Mouse (Mus musculus): Measurements from ENCODE around the gene Tmprss3. TPM values are rescaled to one million over a fixed set of nuclear protein-coding genes. Genes with fewer than 3 reads are reported as not detected.
A peak's percentile ranks its signal among the peaks of the same experiment; 100 is the strongest.

Gene Tmprss3
- polyA plus RNA-seq (2014; fragmentation: Nextera tagmentation; extraction: Ambion mirVana), result not detected in 2 replicates

DNA sequence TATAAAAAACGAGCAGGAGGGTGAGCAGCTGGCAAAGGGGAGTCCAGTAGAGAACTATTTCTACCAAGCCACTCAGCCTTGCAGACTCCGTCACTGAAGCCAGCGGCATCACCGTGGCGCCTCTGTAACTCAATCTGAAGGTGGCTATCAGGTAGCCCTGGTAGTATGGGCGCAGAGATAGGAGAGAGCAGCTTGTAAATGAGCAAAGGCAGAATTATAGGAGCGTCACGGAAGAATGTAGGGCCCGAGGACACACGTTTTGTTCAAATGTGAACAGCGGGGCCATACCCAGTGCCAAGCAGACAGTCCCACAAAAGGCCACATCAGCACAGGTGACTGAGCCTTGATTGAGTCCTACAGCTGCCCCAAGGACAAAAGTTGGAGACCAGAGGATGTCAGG lies at the start of gene Tmprss3:
TSS of gene Tmprss3 (minus strand) at position 101 of the 400 bp plus-strand sequence.
- no peak within 1 kb of the TSS for H3K27ac ChIP-seq (replicated peaks; ENCODE audit: low read depth, low read length)
- H3K27me3 ChIP-seq (ENCODE audit: control insufficient read depth, insufficient read depth, low read length), result no peaks in the 10 kb centered on the region
- no peaks in the 10 kb centered on the region for H3K36me3 ChIP-seq (replicated peaks; ENCODE audit: control insufficient read depth, insufficient read depth, low read depth, low read length)
- DNase-seq (ENCODE audit: low spot score) (no peak), ATAC-seq (replicated peaks; ENCODE audit: insufficient number of reproducible peaks, low FRiP score, low TSS enrichment, low read depth) (no peak)
- no peak within 1 kb of the TSS for H3K9ac ChIP-seq (replicated peaks; ENCODE audit: low read length)
- H3K4me1 ChIP-seq (ENCODE audit: control insufficient read depth, insufficient read depth, low read length), result no peaks in the 10 kb centered on the region
- H3K4me3 ChIP-seq (ENCODE audit: low read depth, low read length), result no peak within 1 kb of the TSS
- WGBS, result 87% methylated on average over 11 of the region's 11 CpGs
- H3K9me3 ChIP-seq (replicated peaks; ENCODE audit: control insufficient read depth, low read length), result no peaks in the 10 kb centered on the region
- no peak within 1 kb of the TSS for H3K4me2 ChIP-seq (ENCODE audit: low read depth, low read length)

DNA sequence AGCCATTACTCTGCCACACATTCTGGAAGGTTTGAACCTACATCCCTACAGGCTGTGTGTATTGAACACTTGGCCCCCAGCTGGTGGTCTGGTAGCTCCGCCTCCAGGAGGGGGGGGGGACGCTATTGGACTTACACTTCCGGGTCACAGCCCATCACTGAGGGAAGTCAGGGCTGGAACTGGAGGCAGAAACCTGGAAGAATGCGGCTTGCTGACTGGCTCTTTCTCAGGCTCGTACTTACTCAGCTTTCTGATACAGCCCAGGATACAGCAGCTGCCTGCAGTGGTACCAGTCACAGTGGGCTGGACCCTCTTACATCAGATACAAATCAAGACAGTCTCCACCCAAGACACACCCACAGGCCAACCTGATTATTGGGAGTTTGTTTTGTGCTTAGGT lies 48.4 kb upstream of the Tmprss3 start:
- DNase-seq (ENCODE audit: low spot score) (no peak), ATAC-seq (replicated peaks; ENCODE audit: insufficient number of reproducible peaks, low FRiP score, low TSS enrichment, low read depth) (no peak)
- Histone ChIP-seq H3K36me3 (replicated peaks; ENCODE audit: control insufficient read depth, insufficient read depth, low read depth, low read length) (no peaks in the 10 kb centered on the region), H3K27ac (replicated peaks; ENCODE audit: low read depth, low read length) (no peak overlapping the region), H3K4me3 (ENCODE audit: low read depth, low read length) (no peak overlapping the region), H3K9me3 (replicated peaks; ENCODE audit: control insufficient read depth, low read length) (no peaks in the 10 kb centered on the region), H3K9ac (replicated peaks; ENCODE audit: low read length) (no peak overlapping the region), H3K27me3 (ENCODE audit: control insufficient read depth, insufficient read depth, low read length) (no peaks in the 10 kb centered on the region), H3K4me2 (ENCODE audit: low read depth, low read length) (no peak overlapping the region), H3K4me1 (ENCODE audit: control insufficient read depth, insufficient read depth, low read length) (no peaks in the 10 kb centered on the region)
- WGBS, result 43% methylated on average over 5 of the region's 5 CpGs

DNA sequence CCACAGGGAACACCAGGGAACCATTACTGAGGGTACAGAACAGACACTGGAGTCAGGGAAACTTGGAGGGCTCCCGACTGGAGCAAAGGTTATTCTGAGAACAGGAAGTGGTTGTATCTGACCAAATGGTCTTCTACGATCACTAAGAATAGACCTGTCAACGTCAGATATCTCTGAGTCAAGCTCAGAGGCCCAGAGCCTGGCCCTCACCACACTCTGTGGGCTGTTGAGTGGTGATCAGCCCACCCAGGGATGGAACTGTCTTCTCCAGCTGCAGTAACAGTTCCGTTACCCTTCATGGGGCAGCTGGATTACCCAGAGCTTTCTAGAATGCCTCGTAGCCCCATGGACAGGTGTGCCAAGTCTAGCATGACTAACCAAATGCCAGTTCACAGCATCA lies 46.5 kb upstream of the Tmprss3 start:
- ATAC-seq (replicated peaks; ENCODE audit: insufficient number of reproducible peaks, low FRiP score, low TSS enrichment, low read depth) (no peak), DNase-seq (ENCODE audit: low spot score) (no peak)
- H3K36me3 ChIP-seq (replicated peaks; ENCODE audit: control insufficient read depth, insufficient read depth, low read depth, low read length), result no peaks in the 10 kb centered on the region
- H3K4me2 ChIP-seq (ENCODE audit: low read depth, low read length), result no peak overlapping the region
- no peak overlapping the region for H3K27ac ChIP-seq (replicated peaks; ENCODE audit: low read depth, low read length)
- H3K27me3 ChIP-seq (ENCODE audit: control insufficient read depth, insufficient read depth, low read length), result no peaks in the 10 kb centered on the region
- 79% methylated on average over 5 of the region's 5 CpGs for WGBS
- no peak overlapping the region for H3K4me3 ChIP-seq (ENCODE audit: low read depth, low read length)
- H3K4me1 ChIP-seq (ENCODE audit: control insufficient read depth, insufficient read depth, low read length), result no peaks in the 10 kb centered on the region
- no peaks in the 10 kb centered on the region for H3K9me3 ChIP-seq (replicated peaks; ENCODE audit: control insufficient read depth, low read length)
- H3K9ac ChIP-seq (replicated peaks; ENCODE audit: low read length), result no peak overlapping the region

DNA sequence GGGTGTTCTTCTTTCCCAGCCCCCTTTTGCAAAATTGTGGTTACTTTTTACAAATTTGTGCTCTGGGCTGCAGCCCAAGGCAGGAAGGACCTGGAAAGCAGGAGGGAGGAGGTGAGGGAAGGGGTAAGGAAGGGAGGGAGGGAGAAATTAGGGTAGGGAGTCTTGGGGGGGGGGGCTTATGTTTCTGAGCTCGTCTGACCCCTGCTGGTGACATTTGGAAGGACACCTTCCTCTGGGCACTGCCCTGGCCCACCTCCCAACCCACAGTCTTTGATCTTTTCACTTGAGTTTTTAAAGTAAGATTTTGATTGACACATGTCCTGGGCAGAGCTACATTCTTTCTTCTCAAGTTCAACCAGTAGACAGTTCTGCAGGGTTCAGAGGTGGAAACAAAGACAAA lies 44.0 kb upstream of the Tmprss3 start:
- no peaks in the 10 kb centered on the region for H3K4me1 ChIP-seq (ENCODE audit: control insufficient read depth, insufficient read depth, low read length)
- H3K4me3 ChIP-seq (ENCODE audit: low read depth, low read length), result no peak overlapping the region
- H3K27ac ChIP-seq (replicated peaks; ENCODE audit: low read depth, low read length), result no peak overlapping the region
- no peak overlapping the region for H3K9ac ChIP-seq (replicated peaks; ENCODE audit: low read length)
- H3K9me3 ChIP-seq (replicated peaks; ENCODE audit: control insufficient read depth, low read length), result no peaks in the 10 kb centered on the region
- no peaks in the 10 kb centered on the region for H3K36me3 ChIP-seq (replicated peaks; ENCODE audit: control insufficient read depth, insufficient read depth, low read depth, low read length)
- no peak overlapping the region for H3K4me2 ChIP-seq (ENCODE audit: low read depth, low read length)
- ATAC-seq (replicated peaks; ENCODE audit: insufficient number of reproducible peaks, low FRiP score, low TSS enrichment, low read depth) (no peak), DNase-seq (ENCODE audit: low spot score) (peak; percentile 22)
- no peaks in the 10 kb centered on the region for H3K27me3 ChIP-seq (ENCODE audit: control insufficient read depth, insufficient read depth, low read length)
- WGBS, result 7% methylated on average over 1 of the region's 1 CpGs

DNA sequence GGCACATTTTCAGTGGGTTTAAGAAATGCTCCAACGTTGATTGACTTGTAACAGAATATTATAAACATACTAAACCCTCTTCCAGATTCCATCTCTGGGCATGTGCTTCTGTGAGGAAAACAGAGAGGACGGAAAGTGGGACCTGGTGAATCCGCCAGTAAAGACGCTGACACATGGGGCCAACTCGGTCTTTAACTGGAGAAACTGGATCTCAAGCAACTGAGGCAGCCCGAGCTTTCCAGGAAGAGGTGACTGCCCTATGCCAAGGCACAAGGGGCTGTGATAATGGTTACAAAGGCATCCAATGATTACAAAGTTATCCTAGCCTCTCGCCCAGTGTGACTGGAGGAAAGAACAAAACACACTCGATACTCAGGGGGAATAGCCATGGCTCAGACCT lies 42.4 kb upstream of the Tmprss3 start:
- ATAC-seq (replicated peaks; ENCODE audit: insufficient number of reproducible peaks, low FRiP score, low TSS enrichment, low read depth), result no peak
- no peak overlapping the region for H3K27ac ChIP-seq (replicated peaks; ENCODE audit: low read depth, low read length)
- 87% methylated on average over 8 of the region's 8 CpGs for WGBS

DNA sequence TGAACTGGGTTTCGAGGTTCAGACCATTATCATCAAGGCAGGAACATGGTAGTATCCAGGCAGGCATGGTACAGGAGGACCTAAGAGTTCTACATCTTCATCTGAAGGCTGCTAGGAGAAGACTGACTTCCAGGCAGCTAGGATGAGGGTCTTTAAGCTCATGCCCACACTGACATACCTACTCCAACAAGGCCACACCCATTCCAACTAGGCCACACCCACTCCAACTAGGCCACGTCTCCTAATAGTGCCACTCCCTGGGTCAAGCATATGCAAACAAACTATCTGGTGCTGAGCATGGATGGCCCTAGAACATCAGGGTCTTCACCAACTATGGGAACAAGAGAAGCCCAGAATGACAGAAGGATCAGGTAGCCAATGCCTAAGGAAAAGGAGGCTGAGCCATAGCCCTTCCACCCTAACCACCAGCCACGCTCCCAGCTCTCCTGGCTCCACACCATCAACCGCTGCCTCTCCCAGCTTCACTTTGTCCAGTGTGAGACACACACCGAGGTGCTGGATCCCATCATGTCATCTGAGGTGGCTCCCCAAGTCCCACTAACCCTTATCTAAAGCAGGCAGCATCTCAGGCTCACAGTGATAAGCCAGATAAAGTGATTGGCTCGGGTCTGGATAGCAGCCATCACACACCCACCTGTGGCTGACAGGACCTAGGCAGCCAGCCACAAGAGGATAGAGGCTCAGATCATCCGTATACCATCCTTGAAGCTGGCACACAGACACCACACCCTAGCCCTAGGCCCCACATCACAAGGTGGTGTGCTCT lies 39.6 kb upstream of the Tmprss3 start:
- Histone ChIP-seq H3K9ac (replicated peaks; ENCODE audit: low read length) (no peak overlapping the region), H3K4me3 (ENCODE audit: low read depth, low read length) (no peak overlapping the region), H3K4me2 (ENCODE audit: low read depth, low read length) (no peak overlapping the region), H3K4me1 (ENCODE audit: control insufficient read depth, insufficient read depth, low read length) (no peaks in the 10 kb centered on the region), H3K27ac (replicated peaks; ENCODE audit: low read depth, low read length) (no peak overlapping the region), H3K36me3 (replicated peaks; ENCODE audit: control insufficient read depth, insufficient read depth, low read depth, low read length) (no peaks in the 10 kb centered on the region), H3K27me3 (ENCODE audit: control insufficient read depth, insufficient read depth, low read length) (no peaks in the 10 kb centered on the region), H3K9me3 (replicated peaks; ENCODE audit: control insufficient read depth, low read length) (no peaks in the 10 kb centered on the region)
- no peak for DNase-seq (ENCODE audit: low spot score)
- no peak for ATAC-seq (replicated peaks; ENCODE audit: insufficient number of reproducible peaks, low FRiP score, low TSS enrichment, low read depth)
- WGBS, result 83% methylated on average over 7 of the region's 7 CpGs

More for the DNA sequence above, 42.4 kb upstream of the Tmprss3 start:
- H3K4me1 ChIP-seq (ENCODE audit: control insufficient read depth, insufficient read depth, low read length), result no peaks in the 10 kb centered on the region
- H3K9ac ChIP-seq (replicated peaks; ENCODE audit: low read length), result no peak overlapping the region
- H3K4me2 ChIP-seq (ENCODE audit: low read depth, low read length), result no peak overlapping the region
- no peaks in the 10 kb centered on the region for H3K36me3 ChIP-seq (replicated peaks; ENCODE audit: control insufficient read depth, insufficient read depth, low read depth, low read length)
- no peak for DNase-seq (ENCODE audit: low spot score)
- H3K9me3 ChIP-seq (replicated peaks; ENCODE audit: control insufficient read depth, low read length), result no peaks in the 10 kb centered on the region
- H3K4me3 ChIP-seq (ENCODE audit: low read depth, low read length), result no peak overlapping the region
- no peaks in the 10 kb centered on the region for H3K27me3 ChIP-seq (ENCODE audit: control insufficient read depth, insufficient read depth, low read length)

DNA sequence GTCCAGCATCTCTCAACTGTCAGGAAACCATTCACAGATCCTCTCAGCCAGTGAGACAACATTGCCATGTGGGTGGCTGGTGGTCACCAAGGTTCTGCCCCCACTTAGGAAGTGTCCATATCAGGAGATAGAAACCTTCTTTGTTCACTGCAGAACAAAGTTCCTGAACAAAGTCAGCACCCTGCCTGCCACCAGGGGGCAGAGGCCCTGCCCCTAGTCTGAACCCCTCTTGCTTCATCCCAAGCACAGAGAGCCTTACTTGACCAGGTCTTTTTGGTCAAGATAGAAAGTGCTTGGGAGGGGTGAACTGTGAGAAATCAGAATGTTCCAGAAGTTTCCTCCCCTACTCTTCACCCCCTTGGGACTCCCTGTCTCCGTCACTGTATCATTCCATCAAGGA lies 37.1 kb upstream of the Tmprss3 start:
- WGBS, result 95% methylated on average over 1 of the region's 1 CpGs
- Histone ChIP-seq H3K4me2 (ENCODE audit: low read depth, low read length) (no peak overlapping the region), H3K9ac (replicated peaks; ENCODE audit: low read length) (no peak overlapping the region), H3K27me3 (ENCODE audit: control insufficient read depth, insufficient read depth, low read length) (no peaks in the 10 kb centered on the region), H3K4me1 (ENCODE audit: control insufficient read depth, insufficient read depth, low read length) (no peaks in the 10 kb centered on the region), H3K9me3 (replicated peaks; ENCODE audit: control insufficient read depth, low read length) (no peaks in the 10 kb centered on the region), H3K36me3 (replicated peaks; ENCODE audit: control insufficient read depth, insufficient read depth, low read depth, low read length) (no peaks in the 10 kb centered on the region), H3K27ac (replicated peaks; ENCODE audit: low read depth, low read length) (no peak overlapping the region), H3K4me3 (ENCODE audit: low read depth, low read length) (no peak overlapping the region)
- DNase-seq (ENCODE audit: low spot score) (no peak), ATAC-seq (replicated peaks; ENCODE audit: insufficient number of reproducible peaks, low FRiP score, low TSS enrichment, low read depth) (no peak)

DNA sequence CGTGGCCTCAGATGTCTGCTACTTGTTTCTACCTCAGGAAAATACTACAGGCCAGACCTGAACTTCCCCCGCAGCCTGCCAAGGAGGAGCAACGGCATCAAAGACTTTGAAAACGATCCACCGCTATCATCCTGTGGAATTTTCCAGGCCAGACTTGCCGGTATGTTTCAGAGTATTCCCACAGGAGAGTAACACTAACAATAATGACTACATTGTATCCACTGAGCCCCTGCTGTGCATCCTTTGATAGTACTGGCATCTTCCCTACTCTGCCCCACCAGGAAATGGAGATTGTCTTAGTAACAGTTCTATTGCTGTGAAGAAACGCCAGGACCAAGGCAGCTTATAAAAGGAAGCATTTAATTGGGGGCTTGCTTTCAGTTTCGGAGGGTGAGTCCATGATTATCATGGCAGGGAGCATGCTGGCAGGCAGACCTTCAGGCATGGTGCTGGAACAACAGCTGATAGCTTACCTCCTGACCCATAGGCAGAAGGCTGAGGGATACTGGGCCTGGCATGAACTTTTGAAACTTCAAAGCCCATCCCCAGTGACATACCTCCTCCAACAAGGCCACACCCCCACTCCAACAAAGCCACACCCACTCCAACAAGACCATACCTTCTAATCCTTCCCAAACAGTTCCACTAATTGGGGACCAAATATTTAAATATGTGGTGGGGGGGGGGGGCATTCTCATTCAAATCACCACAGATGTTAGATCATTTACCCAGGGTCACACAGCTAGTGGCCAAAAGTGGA lies 33.7 kb upstream of the Tmprss3 start:
- DNase-seq (ENCODE audit: low spot score), result peak; percentile 18
- Histone ChIP-seq H3K4me3 (ENCODE audit: low read depth, low read length) (no peak overlapping the region), H3K27me3 (ENCODE audit: control insufficient read depth, insufficient read depth, low read length) (no peaks in the 10 kb centered on the region), H3K27ac (replicated peaks; ENCODE audit: low read depth, low read length) (no peak overlapping the region), H3K9me3 (replicated peaks; ENCODE audit: control insufficient read depth, low read length) (no peaks in the 10 kb centered on the region), H3K9ac (replicated peaks; ENCODE audit: low read length) (no peak overlapping the region), H3K4me1 (ENCODE audit: control insufficient read depth, insufficient read depth, low read length) (no peaks in the 10 kb centered on the region), H3K36me3 (replicated peaks; ENCODE audit: control insufficient read depth, insufficient read depth, low read depth, low read length) (no peaks in the 10 kb centered on the region), H3K4me2 (ENCODE audit: low read depth, low read length) (no peak overlapping the region)
- ATAC-seq (replicated peaks; ENCODE audit: insufficient number of reproducible peaks, low FRiP score, low TSS enrichment, low read depth), result no peak
- 36% methylated on average over 8 of the region's 8 CpGs for WGBS
